Mouse (Mus musculus) ZHBTc4 (cell line): ENCODE results near the gene Gm4881.
"Not testable (repeated sequence)": the region's sequence is repeated elsewhere in the genome, so short reads cannot be mapped to it uniquely, and the experiment has no call there.

ENCODE experiments used
- DNase-seq: peaks from one replicate; pipeline ENCODE4 v3.0.0-alpha.2; 2011; ENCODE audit warnings: low read depth, low spot score

Gm4881 gene

DNA sequence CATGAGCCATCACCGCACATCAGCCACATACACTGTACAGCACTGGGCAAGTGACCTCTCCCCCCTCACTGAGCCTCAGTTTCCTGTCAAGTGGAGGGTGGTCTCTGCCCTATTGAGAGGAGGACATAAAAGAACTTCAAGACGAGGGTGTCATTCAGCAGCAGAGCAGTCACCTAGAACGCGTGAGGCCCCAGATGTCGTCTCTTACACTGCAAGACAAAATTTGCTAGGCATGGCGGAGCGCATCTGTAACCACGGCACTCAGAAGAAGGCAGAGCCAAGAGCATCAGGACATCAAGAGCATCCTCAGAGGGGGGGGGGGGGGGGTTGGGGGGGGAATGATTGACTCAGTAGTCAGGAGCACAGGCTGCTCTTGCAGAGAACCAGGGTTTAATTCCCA lies 48.0 kb downstream of the Gm4881 start:
- peak; percentile 40 for DNase-seq

DNA sequence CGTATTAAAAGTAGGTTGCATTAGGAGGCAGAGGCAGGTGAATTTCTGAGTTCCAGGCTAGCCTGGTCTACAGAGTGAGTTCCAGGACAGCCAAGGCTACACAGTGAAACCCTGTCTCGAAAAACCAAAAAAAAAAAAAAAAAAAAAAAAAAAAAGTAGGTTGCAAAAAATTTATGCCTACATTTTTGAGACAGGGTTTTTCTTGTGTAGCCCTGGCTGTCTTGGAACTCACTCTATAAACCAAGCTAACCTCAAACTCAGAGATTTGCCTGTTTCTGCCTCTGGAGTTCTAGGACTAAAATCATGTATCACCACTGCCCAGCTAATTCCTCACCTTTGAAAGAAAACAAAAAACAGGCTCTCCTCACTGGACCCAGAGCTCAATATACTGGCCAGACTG lies 48.5 kb downstream of the Gm4881 start:
- DNase-seq: not testable (repeated sequence)

DNA sequence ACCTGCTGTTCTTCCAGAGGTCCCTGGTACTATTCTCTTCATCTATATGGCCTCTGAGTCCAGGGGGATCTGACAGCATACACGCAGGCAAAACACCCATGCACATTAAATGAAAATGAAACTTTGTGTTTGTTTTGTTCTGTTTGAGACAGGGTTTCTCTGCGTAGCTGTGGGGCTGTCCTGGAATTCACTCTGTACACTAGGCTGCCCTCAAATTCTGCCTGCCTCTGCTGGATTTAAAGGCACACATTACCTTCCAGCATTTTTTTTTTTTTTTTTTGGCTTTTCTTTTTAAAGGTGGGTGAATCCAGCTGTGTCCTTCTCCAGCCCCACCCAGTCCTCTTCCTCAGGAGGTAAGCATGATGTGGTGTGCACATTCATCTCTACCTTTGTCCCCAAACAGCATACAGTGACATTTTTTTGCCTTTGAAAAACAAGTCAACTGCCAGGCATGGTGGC lies 52.1 kb downstream of the Gm4881 start:
- peak; percentile 58 for DNase-seq

GRCm38 (mm10) chr7:24891241-24892124 lies 52.8 kb downstream of the Gm4881 start:
- peak; percentile 42 for DNase-seq

DNA sequence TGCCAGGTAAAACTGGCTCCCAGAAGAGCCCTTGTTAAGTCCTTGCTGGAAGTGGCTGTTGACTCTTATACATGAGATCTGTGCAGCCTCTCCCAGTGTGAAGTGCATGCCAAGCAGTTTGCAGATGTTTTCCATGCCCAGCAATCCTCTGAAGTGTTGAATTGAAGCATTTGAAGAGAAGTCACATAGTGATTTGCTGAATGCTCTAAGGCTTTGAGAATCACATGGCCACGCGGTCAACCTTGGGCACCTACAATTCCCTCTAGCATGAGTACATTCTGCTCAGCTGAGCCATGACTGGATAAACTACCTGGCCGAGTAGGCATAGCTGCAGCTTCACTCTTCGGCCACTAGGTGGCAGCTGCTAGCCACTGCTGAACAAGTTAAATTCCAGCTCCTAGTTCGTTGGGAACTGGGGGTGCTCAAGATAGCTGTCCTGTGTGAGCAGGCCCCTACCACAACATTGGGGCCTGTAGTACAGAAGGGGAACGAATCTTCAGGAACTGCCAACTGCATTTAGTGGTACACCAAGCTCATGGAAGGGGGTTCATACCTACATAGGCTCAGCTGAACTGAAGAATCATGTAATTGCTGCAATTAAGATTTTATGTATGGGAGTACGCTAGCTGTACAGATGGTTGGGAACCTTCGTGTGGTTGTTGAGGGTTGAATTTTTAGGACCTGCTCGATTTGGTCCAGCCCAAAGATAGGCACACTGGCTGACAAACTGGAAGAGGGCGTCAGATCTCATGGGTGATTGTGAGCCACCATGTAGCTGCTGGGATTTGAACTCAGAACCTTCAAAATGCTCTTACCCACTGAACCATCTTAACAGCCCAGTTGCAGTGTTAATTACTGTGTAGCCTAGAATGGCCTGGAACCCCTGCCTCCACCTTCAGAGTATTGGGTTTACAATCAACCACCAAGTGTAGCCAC lies 53.7 kb downstream of the Gm4881 start:
- peak; percentile 95 for DNase-seq

DNA sequence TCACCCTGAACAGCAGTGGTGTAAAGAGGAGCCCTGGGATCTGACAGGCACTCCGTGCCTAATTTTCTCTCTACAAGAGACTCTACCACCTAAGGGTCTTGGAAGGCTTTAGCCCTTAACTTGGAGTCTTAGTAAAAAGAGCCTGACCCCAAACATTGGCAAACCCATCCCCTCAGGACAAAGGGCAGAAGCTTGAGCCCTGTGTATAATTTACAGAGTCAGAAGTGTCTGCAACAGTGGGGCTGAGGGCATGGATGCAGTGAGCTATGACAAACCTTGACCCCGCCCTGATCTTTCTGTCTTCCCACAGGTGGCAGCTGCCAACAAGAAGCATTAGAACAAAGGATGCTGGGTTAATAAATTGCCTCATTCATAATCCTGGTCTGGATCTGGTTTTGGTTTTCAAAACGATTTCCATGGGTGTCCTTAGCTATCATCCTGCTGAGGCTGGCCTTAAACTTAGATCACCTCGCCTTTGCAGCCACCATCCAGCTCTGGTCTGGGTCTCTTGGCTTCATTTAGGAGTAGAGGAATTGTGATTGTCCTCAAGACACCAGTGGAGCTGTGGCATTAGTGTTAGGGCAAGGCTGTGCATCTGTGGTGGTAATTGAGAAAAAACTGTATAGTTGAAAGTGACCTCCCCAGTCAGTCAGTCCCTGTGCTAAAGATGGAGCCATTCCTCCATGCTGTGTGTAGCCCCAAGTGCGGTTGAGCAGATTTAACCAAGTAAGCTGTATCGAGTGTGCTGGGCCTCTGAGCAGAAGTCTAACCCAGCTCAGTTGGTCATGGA lies 54.7 kb downstream of the Gm4881 start:
- peak; percentile 19 for DNase-seq

DNA sequence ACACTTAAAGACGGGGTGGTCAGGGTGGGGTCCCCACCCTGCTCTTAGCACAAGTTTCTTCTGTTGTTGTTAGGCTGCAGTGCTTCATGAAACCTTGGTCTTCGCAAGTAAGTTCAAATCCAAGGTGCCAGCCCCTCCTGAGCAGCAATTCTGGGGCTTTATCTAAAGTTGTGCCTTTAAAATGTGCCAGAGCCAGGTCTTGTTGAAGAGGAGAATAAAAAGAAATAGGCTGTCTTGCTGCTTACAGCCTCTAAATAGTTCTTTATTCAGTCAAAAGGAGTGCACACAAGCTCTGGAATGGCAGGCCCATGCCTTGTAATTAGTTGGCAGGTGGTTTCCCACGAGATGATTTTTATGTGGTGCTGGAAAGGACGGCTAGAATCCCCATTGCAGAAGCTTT lies 57.2 kb downstream of the Gm4881 start:
- DNase-seq: no peak

GRCm38 (mm10) chr7:24886308-24886633 lies 58.0 kb downstream of the Gm4881 start:
- DNase-seq: peak; percentile 32

- DNase-seq: peak; percentile 17
Observed at GRCm38 (mm10) chr7:24885468-24886307, 58.6 kb downstream of the Gm4881 start.

GRCm38 (mm10) chr7:24884693-24885291 lies 59.5 kb downstream of the Gm4881 start:
- DNase-seq: no peak

GRCm38 (mm10) chr7:24883896-24884692 lies 60.2 kb downstream of the Gm4881 start, which contains the start of gene Rps19:
Gene Rps19 (plus strand): TSS chr7:24884371.
- DNase-seq: peak; percentile 99

DNA sequence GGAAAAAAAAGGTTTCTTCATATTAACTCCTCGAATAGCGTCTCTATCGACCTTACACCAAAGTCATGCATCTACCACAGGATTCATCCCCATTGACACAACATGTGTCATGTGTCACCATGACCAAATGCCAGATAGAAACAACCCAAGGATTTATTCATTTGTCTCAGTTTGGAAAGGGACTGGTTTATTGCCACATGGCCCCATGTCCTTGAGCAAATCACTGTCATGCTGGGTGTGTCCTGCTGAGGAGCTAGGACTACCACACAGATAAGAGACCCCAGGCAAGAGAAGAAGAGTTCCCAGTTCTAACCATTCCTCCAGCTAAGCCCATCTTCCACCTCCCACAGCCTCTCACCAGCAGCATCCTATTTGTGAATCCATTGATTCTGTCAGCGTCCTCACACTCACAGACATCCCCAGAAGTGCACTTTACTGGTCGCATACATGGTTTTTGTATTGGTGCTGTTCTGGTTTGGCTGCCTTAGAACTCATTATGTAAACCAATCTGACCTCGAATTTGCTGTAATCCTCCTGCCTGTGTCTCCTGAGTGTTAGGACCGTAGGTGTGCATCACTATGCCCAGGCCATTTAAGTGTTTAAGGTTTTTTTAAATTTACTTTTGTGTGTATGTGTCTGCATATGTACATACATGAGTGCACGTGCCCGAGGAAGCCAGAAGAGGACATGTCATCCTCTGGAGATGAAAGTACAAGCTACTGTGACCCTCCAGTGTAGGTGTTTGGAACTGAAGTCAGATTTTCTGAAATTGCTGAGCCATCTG lies 61.7 kb downstream of the Gm4881 start:
- no peak for DNase-seq

- peak; percentile 96 for DNase-seq
Observed at GRCm38 (mm10) chr7:24879620-24880019, 64.7 kb downstream of the Gm4881 start.

GRCm38 (mm10) chr7:24877588-24877987 lies 66.7 kb downstream of the Gm4881 start:
- no peak for DNase-seq
